Mouse (Mus musculus): ENCODE data around the gene Fam104a. TPM values are rescaled to one million over a fixed set of nuclear protein-coding genes. Genes with fewer than 3 reads are reported as not detected.

Gene Fam104a
- polyA plus RNA-seq, 1 experiment from 2014 or later = 57.6 TPM

DNA sequence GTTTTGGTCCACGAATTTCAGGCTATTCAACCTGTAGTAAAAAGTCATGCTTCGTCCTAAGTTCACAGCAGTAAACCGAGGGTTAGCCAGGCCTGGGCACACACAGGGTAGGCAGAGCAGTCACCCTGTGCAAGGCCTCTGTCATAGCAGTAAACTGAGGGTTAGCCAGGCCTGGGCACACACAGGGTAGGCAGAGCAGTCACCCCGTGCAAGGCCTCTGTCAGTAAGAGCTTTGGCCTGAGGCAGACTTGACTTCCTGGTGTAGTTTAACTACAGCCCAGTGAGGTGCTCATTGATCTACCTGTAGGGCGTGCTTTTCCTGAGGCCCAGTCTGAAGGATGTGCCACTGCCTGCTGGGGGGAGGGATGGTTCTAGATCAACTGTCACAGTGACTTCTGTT lies 7.4 kb upstream of the Fam104a start:
- Histone ChIP-seq H3K4me3 (no peak overlapping the region), H3K27me3 (replicated peaks; ENCODE audit: low read depth, poor library complexity, severe bottlenecking) (no peaks in the 10 kb centered on the region), H3K36me3 (replicated peaks) (peaks cover 89% of the 10 kb centered on the region), H3K27ac (replicated peaks) (no peak overlapping the region), H3K9me3 (peaks cover 4% of the 10 kb centered on the region; the same call in 1 of the 2 replicates), H3K4me1 (peaks cover 8% of the 10 kb centered on the region)
- no peak for DNase-seq (ENCODE audit: low spot score)
- 87% methylated on average over 5 of the region's 5 CpGs for WGBS

- Histone ChIP-seq H3K4me1 (peaks cover 11% of the 10 kb centered on the region), H3K4me3 (no peak overlapping the region), H3K9me3 (peaks cover 2% of the 10 kb centered on the region; the same call in 1 of the 2 replicates), H3K27ac (replicated peaks) (no peak overlapping the region), H3K36me3 (replicated peaks) (peaks cover 81% of the 10 kb centered on the region), H3K27me3 (replicated peaks; ENCODE audit: low read depth, poor library complexity, severe bottlenecking) (no peaks in the 10 kb centered on the region)
- no peak for DNase-seq (ENCODE audit: low spot score)
- WGBS = 94% methylated on average over 12 of the region's 12 CpGs
These were observed 6.6 kb upstream of the Fam104a start for GRCm38 (mm10) chr11:113690506-113690905.

DNA sequence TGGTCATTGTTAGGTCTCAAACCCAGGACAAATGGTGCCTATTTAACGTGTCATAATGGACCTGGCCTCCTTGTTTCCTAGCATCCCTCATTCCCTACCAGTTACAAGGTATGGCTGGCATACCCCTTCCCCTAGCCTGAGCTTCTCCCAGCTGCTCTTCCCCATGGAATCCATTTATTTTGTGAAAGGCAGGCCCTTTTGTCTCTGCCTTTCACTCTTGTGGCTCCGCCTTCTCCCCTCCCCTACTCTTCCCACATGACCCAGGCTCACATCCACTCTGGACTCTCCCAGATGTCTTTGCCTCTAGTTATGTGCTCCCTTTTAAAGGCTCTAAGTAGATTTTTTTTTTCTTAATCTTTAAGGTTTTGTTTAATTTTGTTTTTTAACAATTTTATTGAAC lies 3.1 kb upstream of the Fam104a start:
- peaks cover 29% of the 10 kb centered on the region for H3K4me1 ChIP-seq
- H3K4me3 ChIP-seq = peak overlapping the region; percentile 21; the same call in 1 of the 2 replicates
- H3K9me3 ChIP-seq = no peaks in the 10 kb centered on the region
- H3K36me3 ChIP-seq (replicated peaks) = peaks cover 46% of the 10 kb centered on the region
- WGBS = 65% methylated on average over 2 of the region's 2 CpGs
- DNase-seq (ENCODE audit: low spot score) = no peak
- no peak overlapping the region for H3K27ac ChIP-seq (replicated peaks)
- no peaks in the 10 kb centered on the region for H3K27me3 ChIP-seq (replicated peaks; ENCODE audit: low read depth, poor library complexity, severe bottlenecking)

GRCm38 (mm10) chr11:113684707-113685426 lies 912 bp upstream of the Fam104a start:
- H3K27ac ChIP-seq (replicated peaks) = peak overlapping the region; percentile 93
- H3K4me3 ChIP-seq = peak overlapping the region; percentile 86
- H3K9me3 ChIP-seq = no peaks in the 10 kb centered on the region
- H3K27me3 ChIP-seq (replicated peaks; ENCODE audit: low read depth, poor library complexity, severe bottlenecking) = no peaks in the 10 kb centered on the region
- DNase-seq (ENCODE audit: low spot score) = no peak
- H3K36me3 ChIP-seq (replicated peaks) = peaks cover 24% of the 10 kb centered on the region
- H3K4me1 ChIP-seq = peaks cover 39% of the 10 kb centered on the region
- WGBS = 43% methylated on average over 25 of the region's 25 CpGs

- Histone ChIP-seq H3K9me3 (no peaks in the 10 kb centered on the region), H3K27me3 (replicated peaks; ENCODE audit: low read depth, poor library complexity, severe bottlenecking) (no peaks in the 10 kb centered on the region), H3K4me1 (peaks cover 42% of the 10 kb centered on the region), H3K4me3 (peak overlapping the region; percentile 86), H3K27ac (replicated peaks) (peak overlapping the region; percentile 93), H3K36me3 (replicated peaks) (peaks cover 12% of the 10 kb centered on the region)
- WGBS = 0% methylated on average over 38 of the region's 38 CpGs
- DNase-seq (ENCODE audit: low spot score) = no peak
These were observed 363 bp downstream of the Fam104a start for GRCm38 (mm10) chr11:113683627-113683956.

DNA sequence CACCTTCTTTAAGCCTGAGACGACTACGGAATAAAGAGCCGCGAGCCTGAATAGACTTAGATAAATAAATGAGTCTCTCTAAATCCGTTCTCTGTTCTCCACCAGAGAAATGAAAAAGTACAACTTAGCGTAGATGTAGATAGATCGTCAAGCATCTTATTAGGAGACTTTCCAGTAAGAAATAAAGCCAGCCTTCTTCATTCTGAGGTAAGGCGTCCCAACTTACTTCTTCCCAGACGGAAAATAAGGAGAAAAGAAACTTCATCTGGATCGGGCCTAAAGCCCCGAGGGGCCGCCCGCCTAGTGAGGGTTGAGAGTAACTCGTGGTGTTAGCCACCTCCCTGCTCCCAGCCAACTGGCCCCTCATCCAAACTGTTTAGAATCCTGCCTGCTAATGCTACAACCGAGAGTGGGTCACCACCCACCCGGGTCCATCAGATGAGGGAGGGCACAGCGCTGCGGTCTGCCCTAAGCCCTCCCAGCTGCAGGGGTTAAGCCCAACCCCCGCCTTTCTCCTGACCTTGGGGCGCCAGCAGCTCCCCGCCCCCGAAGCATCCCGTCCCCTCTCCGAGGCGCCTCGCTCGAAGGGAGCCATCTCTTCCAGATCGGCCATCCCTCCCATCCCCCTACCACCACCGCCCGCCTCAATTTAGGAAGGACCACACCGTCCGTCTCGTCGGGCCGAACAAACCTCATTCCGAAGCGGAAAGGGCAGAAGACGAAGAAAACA lies 893 bp downstream of the Fam104a start:
- Histone ChIP-seq H3K36me3 (replicated peaks) (peaks cover 10% of the 10 kb centered on the region), H3K27me3 (replicated peaks; ENCODE audit: low read depth, poor library complexity, severe bottlenecking) (no peaks in the 10 kb centered on the region), H3K4me1 (peaks cover 46% of the 10 kb centered on the region), H3K9me3 (no peaks in the 10 kb centered on the region), H3K4me3 (peak overlapping the region; percentile 86), H3K27ac (replicated peaks) (peak overlapping the region; percentile 93)
- 3% methylated on average over 38 of the region's 38 CpGs for WGBS
- peak; percentile 79 for DNase-seq (ENCODE audit: low spot score)

DNA sequence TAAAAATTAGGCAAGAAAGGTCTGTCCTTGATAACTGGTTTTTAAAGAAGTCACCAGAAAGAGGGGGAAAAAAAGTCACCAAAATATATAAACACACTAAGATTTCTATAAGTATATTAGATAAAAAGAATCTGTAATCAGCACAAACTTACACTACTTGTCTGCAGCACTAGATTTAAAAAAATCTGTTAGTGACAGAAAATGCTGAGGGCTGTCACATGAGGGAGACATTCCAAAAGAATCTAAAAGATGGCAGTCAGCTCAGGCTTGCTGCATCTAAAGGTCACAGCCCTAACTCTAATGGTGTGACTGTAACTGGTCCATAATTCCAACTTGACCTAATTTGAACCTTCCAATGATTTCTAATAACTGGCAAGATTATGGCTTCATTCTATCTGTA lies 2.0 kb downstream of the Fam104a start:
- Histone ChIP-seq H3K4me3 (peak overlapping the region; percentile 86; the same call in 1 of the 2 replicates), H3K27me3 (replicated peaks; ENCODE audit: low read depth, poor library complexity, severe bottlenecking) (no peaks in the 10 kb centered on the region), H3K9me3 (no peaks in the 10 kb centered on the region), H3K27ac (replicated peaks) (no peak overlapping the region), H3K36me3 (replicated peaks) (peaks cover 11% of the 10 kb centered on the region), H3K4me1 (peaks cover 45% of the 10 kb centered on the region)
- DNase-seq (ENCODE audit: low spot score) = no peak

DNA sequence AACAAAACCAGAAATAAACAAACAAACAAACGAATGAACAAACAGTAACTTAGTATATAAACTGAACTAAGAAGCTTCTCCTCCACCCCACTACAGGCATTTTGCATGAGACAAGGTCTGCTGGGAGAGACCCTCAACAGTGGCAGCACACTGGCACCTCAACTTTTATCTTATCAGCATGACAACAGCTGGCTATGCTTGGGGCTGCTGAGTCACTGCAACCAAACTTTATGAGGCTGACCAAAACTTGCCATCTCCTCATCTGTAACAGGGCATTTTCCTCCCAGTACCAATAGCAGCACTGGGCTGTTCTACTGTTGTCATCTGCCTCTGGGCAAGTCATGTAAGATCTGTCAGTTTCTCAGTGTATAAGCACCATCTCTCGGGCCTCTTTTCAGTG lies 3.0 kb downstream of the Fam104a start:
- no peaks in the 10 kb centered on the region for H3K9me3 ChIP-seq
- no peak overlapping the region for H3K4me3 ChIP-seq
- H3K36me3 ChIP-seq (replicated peaks) = peaks cover 21% of the 10 kb centered on the region
- H3K27me3 ChIP-seq (replicated peaks; ENCODE audit: low read depth, poor library complexity, severe bottlenecking) = no peaks in the 10 kb centered on the region
- no peak for DNase-seq (ENCODE audit: low spot score)
- peaks cover 38% of the 10 kb centered on the region for H3K4me1 ChIP-seq
- no peak overlapping the region for H3K27ac ChIP-seq (replicated peaks)
- WGBS = 77% methylated on average over 2 of the region's 2 CpGs

DNA sequence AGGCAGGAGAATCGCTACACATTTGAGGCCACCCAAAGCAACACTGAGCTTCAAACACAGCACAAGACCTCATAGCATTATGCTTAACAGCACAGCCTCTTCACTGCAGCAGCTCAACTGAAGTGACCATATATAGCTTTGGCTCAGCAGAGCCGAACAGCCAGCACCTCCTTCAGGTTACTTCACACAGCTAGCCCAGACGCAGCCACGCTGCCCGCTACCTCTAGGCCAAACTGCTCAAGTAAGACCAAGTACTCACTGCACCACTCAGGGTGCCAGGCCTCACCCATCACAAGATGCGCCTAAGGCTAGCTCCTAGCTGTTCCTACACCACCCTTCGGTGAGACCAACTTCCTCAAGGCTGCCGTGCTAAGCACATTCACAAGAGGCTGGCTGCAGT lies 5.6 kb downstream of the Fam104a start:
- no peak for DNase-seq (ENCODE audit: low spot score)
- H3K4me3 ChIP-seq = no peak overlapping the region
- 91% methylated on average over 8 of the region's 8 CpGs for WGBS
- H3K27ac ChIP-seq (replicated peaks) = no peak overlapping the region
- peaks cover 47% of the 10 kb centered on the region for H3K36me3 ChIP-seq (replicated peaks)
- peaks cover 24% of the 10 kb centered on the region for H3K4me1 ChIP-seq
- no peaks in the 10 kb centered on the region for H3K27me3 ChIP-seq (replicated peaks; ENCODE audit: low read depth, poor library complexity, severe bottlenecking)
- no peaks in the 10 kb centered on the region for H3K9me3 ChIP-seq

- Histone ChIP-seq H3K27me3 (replicated peaks; ENCODE audit: low read depth, poor library complexity, severe bottlenecking) (no peaks in the 10 kb centered on the region), H3K27ac (replicated peaks) (no peak overlapping the region), H3K36me3 (replicated peaks) (peaks cover 57% of the 10 kb centered on the region), H3K4me1 (peaks cover 20% of the 10 kb centered on the region), H3K4me3 (no peak overlapping the region), H3K9me3 (no peaks in the 10 kb centered on the region)
- 90% methylated on average over 2 of the region's 2 CpGs for WGBS
- DNase-seq (ENCODE audit: low spot score) = no peak
These were observed 6.6 kb downstream of the Fam104a start for GRCm38 (mm10) chr11:113677378-113677777.

DNA sequence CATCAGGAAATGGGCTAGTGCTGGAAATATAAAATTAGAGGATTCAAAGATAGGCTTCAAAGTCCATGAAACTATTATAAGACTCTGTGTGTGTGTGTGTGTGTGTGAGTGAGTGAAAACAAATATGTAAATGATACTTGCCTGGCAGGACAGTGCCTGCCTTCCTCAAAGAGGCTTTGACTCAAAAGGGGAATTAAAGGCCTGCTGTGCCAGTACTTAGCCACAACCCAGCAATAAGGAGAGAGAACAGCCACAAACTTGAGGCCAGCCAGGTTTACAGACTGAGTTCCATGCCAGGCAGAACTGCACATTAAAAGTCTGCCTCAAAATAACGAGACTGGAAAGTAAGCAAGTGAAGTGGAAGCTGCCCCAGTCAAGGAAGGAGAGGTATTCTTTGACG lies 7.1 kb downstream of the Fam104a start:
- Histone ChIP-seq H3K9me3 (no peaks in the 10 kb centered on the region), H3K4me1 (peaks cover 16% of the 10 kb centered on the region), H3K27me3 (replicated peaks; ENCODE audit: low read depth, poor library complexity, severe bottlenecking) (no peaks in the 10 kb centered on the region), H3K27ac (replicated peaks) (no peak overlapping the region), H3K36me3 (replicated peaks) (peaks cover 62% of the 10 kb centered on the region), H3K4me3 (no peak overlapping the region)
- WGBS = 91% methylated on average over 2 of the region's 2 CpGs
- DNase-seq (ENCODE audit: low spot score) = no peak

DNA sequence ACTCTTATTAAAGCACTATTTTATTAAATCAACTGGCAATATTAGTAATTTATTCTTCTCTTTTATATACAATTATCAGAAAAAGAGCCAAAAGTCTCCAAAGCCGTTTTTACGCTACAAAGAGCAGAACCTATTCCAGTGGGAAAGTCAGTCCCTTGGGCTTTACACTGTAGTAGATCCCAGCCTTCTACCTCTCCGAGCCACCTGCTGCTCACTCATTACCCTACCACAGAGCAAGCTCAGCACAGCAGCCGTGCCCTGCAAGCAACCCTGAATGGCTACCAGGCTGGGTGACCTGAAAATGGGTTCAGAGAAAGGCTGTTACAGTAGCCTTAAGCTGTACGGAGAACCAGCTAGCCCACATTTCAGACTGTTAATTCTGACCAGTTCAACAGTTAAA lies 9.4 kb downstream of the Fam104a start:
- Histone ChIP-seq H3K9me3 (no peaks in the 10 kb centered on the region), H3K36me3 (replicated peaks) (peaks cover 82% of the 10 kb centered on the region), H3K27ac (replicated peaks) (no peak overlapping the region), H3K4me3 (no peak overlapping the region), H3K4me1 (peaks cover 7% of the 10 kb centered on the region), H3K27me3 (replicated peaks; ENCODE audit: low read depth, poor library complexity, severe bottlenecking) (no peaks in the 10 kb centered on the region)
- DNase-seq (ENCODE audit: low spot score) = no peak
- 92% methylated on average over 5 of the region's 5 CpGs for WGBS

GRCm38 (mm10) chr11:113673614-113674013 lies 10.3 kb downstream of the Fam104a start:
- Histone ChIP-seq H3K4me1 (peaks cover 4% of the 10 kb centered on the region), H3K36me3 (replicated peaks) (peaks cover 92% of the 10 kb centered on the region), H3K27ac (replicated peaks) (no peak overlapping the region), H3K9me3 (no peaks in the 10 kb centered on the region), H3K27me3 (replicated peaks; ENCODE audit: low read depth, poor library complexity, severe bottlenecking) (no peaks in the 10 kb centered on the region), H3K4me3 (no peak overlapping the region)
- 95% methylated on average over 4 of the region's 4 CpGs for WGBS
- no peak for DNase-seq (ENCODE audit: low spot score)

Measured in embryonic facial prominence, embryonic 10.5 days (tissue).